Mouse (Mus musculus) embryonic fibroblast, embryonic 13.5 days (primary cell): ENCODE measurements around the gene Herc3.

ENCODE experiments used
- CTCF ChIP-seq: IDR thresholded peaks from 2 replicates; pipeline ENCODE4 v1.5.1; 2011; ENCODE audit warnings: mild to moderate bottlenecking, control low read depth, low read length, moderate library complexity, borderline replicate concordance; ENCODE audit not compliant: insufficient read depth
- POLR2A ChIP-seq: IDR thresholded peaks from 2 replicates; pipeline ENCODE4 v1.6.1; 2011; ENCODE audit warnings: low read depth, mild to moderate bottlenecking, control low read depth, low read length, moderate library complexity

GRCm38 (mm10) chr6:58950410-58950809 lies 119.1 kb downstream of the Herc3 start:
- TF ChIP-seq CTCF (no peak), POLR2A (no peak)
